Comparison of ENCODE assay signal across 14 mouse cellular contexts in genomic region chr9:57900478-57900877, GRCm38 (mm10). TPM values are rescaled to one million over a fixed set of nuclear protein-coding genes. Genes with fewer than 3 reads are reported as not detected.
DNase-seq lines count a peak whose midpoint lies in the region; ATAC-seq lines count a peak whose summit lies in the region.
"Had no signal": no experiment of that assay in that cellular context is flagged by ENCODE, and none has a peak within 500 bp of the region (broad histone marks: within the 10 kb centered on the region; RNA-seq: fewer than 3 reads in every experiment).

No protein-coding gene starts in this region.

- H3K36me3 ChIP-seq in heart, embryonic 11.5 days (ENCODE audit: control insufficient read depth, insufficient read depth, low read length) = no peaks in the 10 kb centered on the region
- no peaks in the 10 kb centered on the region for H3K36me3 ChIP-seq in midbrain, embryonic 10.5 days
- H3K36me3 ChIP-seq in midbrain, embryonic 14.5 days (ENCODE audit: control insufficient read depth, insufficient read depth, low read length) = no peaks in the 10 kb centered on the region
- H3K36me3 ChIP-seq in forebrain, embryonic 11.5 days (ENCODE audit: control insufficient read depth, insufficient read depth, low read length) = no peaks in the 10 kb centered on the region
- no peaks in the 10 kb centered on the region for H3K36me3 ChIP-seq in neural tube, embryonic 15.5 days
- H3K36me3 ChIP-seq: limb, embryonic 10.5 days had no signal

- no peak for DNase-seq in heart, adult 9 months (ENCODE audit: low spot score in 2 of 2)
- no peak for DNase-seq in midbrain, embryonic 10.5 days (ENCODE audit: low spot score)
- DNase-seq in midbrain, embryonic 14.5 days = no peak
- DNase-seq in forebrain, embryonic 11.5 days (ENCODE audit: low spot score) = no peak
- DNase-seq in layer of hippocampus, adult 18-20 months (ENCODE audit: low spot score in 2 of 2) = no peak
- no peak for DNase-seq in thymus, postnatal 0 days (ENCODE audit: low spot score)
- DNase-seq: cerebellum, postnatal 14 days; gastrocnemius, adult 2 months; heart, postnatal 4 days; kidney, adult 2 months had no signal

- H3K27me3 ChIP-seq in heart, embryonic 11.5 days (ENCODE audit: control insufficient read depth, insufficient read depth, low read length) = no peaks in the 10 kb centered on the region
- no peaks in the 10 kb centered on the region for H3K27me3 ChIP-seq in midbrain, embryonic 10.5 days (ENCODE audit: low read depth, poor library complexity, severe bottlenecking)
- no peaks in the 10 kb centered on the region for H3K27me3 ChIP-seq in midbrain, embryonic 14.5 days (ENCODE audit: control insufficient read depth, insufficient read depth, low read length)
- H3K27me3 ChIP-seq in forebrain, embryonic 11.5 days (ENCODE audit: control insufficient read depth, insufficient read depth, low read length) = no peaks in the 10 kb centered on the region
- H3K27me3 ChIP-seq in neural tube, embryonic 15.5 days (replicated peaks) = no peaks in the 10 kb centered on the region

- H3K4me3 ChIP-seq in heart, embryonic 11.5 days (ENCODE audit: low read depth, low read length) = 0 out of 2 replicates have a peak overlapping the region, but pooled peaks have one; percentile 0
- no peak overlapping the region for H3K4me3 ChIP-seq in midbrain, embryonic 10.5 days
- no peak overlapping the region for H3K4me3 ChIP-seq in midbrain, embryonic 14.5 days (replicated peaks; ENCODE audit: low read depth, low read length)
- H3K4me3 ChIP-seq in forebrain, embryonic 11.5 days (ENCODE audit: low read depth, low read length) = no peak overlapping the region
- H3K4me3 ChIP-seq in neural tube, embryonic 15.5 days (replicated peaks) = no peak overlapping the region
- H3K4me3 ChIP-seq: gastrocnemius, adult 2 months; layer of hippocampus, adult 2 months; limb, embryonic 10.5 days had no signal

- no peaks in the 10 kb centered on the region for H3K9me3 ChIP-seq in heart, embryonic 11.5 days (replicated peaks; ENCODE audit: control insufficient read depth, low read length)
- no peaks in the 10 kb centered on the region for H3K9me3 ChIP-seq in midbrain, embryonic 10.5 days (replicated peaks)
- no peaks in the 10 kb centered on the region for H3K9me3 ChIP-seq in midbrain, embryonic 14.5 days (ENCODE audit: control insufficient read depth, low read length)
- no peaks in the 10 kb centered on the region for H3K9me3 ChIP-seq in forebrain, embryonic 11.5 days (ENCODE audit: control insufficient read depth, low read length)
- H3K9me3 ChIP-seq in neural tube, embryonic 15.5 days (replicated peaks) = no peaks in the 10 kb centered on the region
- H3K9me3 ChIP-seq: limb, embryonic 10.5 days had no signal

- ATAC-seq in heart, embryonic 11.5 days (replicated peaks; ENCODE audit: insufficient number of reproducible peaks, low FRiP score, low TSS enrichment) = no peak
- no peak for ATAC-seq in midbrain, embryonic 14.5 days (ENCODE audit: low FRiP score, low TSS enrichment)
- no peak for ATAC-seq in forebrain, embryonic 11.5 days (replicated peaks; ENCODE audit: low FRiP score)
- ATAC-seq in neural tube, embryonic 15.5 days (ENCODE audit: low FRiP score) = no peak

- no peak overlapping the region for H3K9ac ChIP-seq in heart, embryonic 11.5 days (ENCODE audit: low read depth, low read length)
- no peak overlapping the region for H3K9ac ChIP-seq in midbrain, embryonic 14.5 days (replicated peaks; ENCODE audit: low read length)
- no peak overlapping the region; the same call in 1 of the 2 replicates for H3K9ac ChIP-seq in forebrain, embryonic 11.5 days (ENCODE audit: low read length)
- no peak overlapping the region for H3K9ac ChIP-seq in neural tube, embryonic 15.5 days (replicated peaks)

- WGBS in heart, embryonic 11.5 days (ENCODE audit: insufficient replicate concordance) = 29% methylated on average over 10 of the region's 10 CpGs
- 63% methylated on average over 10 of the region's 10 CpGs for WGBS in midbrain, embryonic 10.5 days
- 58% methylated on average over 10 of the region's 10 CpGs for WGBS in midbrain, embryonic 14.5 days
- 51% methylated on average over 10 of the region's 10 CpGs for WGBS in forebrain, embryonic 11.5 days
- WGBS in neural tube, embryonic 15.5 days = 64% methylated on average over 10 of the region's 10 CpGs

- H3K4me1 ChIP-seq in heart, embryonic 11.5 days (ENCODE audit: control insufficient read depth, insufficient read depth, low read length) = peaks cover 9% of the 10 kb centered on the region; the same call in 1 of the 2 replicates
- H3K4me1 ChIP-seq in midbrain, embryonic 10.5 days = peaks cover 20% of the 10 kb centered on the region
- H3K4me1 ChIP-seq in midbrain, embryonic 14.5 days (ENCODE audit: control insufficient read depth, insufficient read depth, low read length) = peaks cover 13% of the 10 kb centered on the region
- H3K4me1 ChIP-seq in forebrain, embryonic 11.5 days (replicated peaks; ENCODE audit: control insufficient read depth, insufficient read depth, low read length) = peaks cover 10% of the 10 kb centered on the region
- peaks cover 22% of the 10 kb centered on the region for H3K4me1 ChIP-seq in neural tube, embryonic 15.5 days

- peak overlapping the region; percentile 49 for H3K4me2 ChIP-seq in heart, embryonic 11.5 days
- H3K4me2 ChIP-seq in midbrain, embryonic 14.5 days (ENCODE audit: low read length) = no peak overlapping the region
- no peak overlapping the region for H3K4me2 ChIP-seq in forebrain, embryonic 11.5 days (ENCODE audit: low read depth, low read length, severe bottlenecking)
- no peak overlapping the region for H3K4me2 ChIP-seq in neural tube, embryonic 15.5 days

- H3K27ac ChIP-seq in heart, embryonic 11.5 days (ENCODE audit: low read depth, low read length) = no peak overlapping the region
- peak overlapping the region; percentile 69; the same call in 1 of the 2 replicates for H3K27ac ChIP-seq in midbrain, embryonic 10.5 days (replicated peaks)
- no peak overlapping the region for H3K27ac ChIP-seq in midbrain, embryonic 14.5 days (replicated peaks; ENCODE audit: low read depth, low read length)
- peak overlapping the region; percentile 37 for H3K27ac ChIP-seq in forebrain, embryonic 11.5 days (ENCODE audit: low read depth, low read length)
- peak overlapping the region; percentile 81 for H3K27ac ChIP-seq in neural tube, embryonic 15.5 days (replicated peaks)
- H3K27ac ChIP-seq: gastrocnemius, adult 2 months; limb, embryonic 10.5 days had no signal

RNA-seq across cellular contexts. Expression of gene Ubl7, which starts 10.3 kb away (rescaled TPM):
- 97.7 and 106 TPM in 2 replicates for polyA plus RNA-seq in heart, embryonic 11.5 days (2014; fragmentation: Nextera tagmentation; extraction: Ambion mirVana)
- 111 and 120 TPM in 2 replicates for polyA plus RNA-seq in midbrain, embryonic 10.5 days (2016; fragmentation: Nextera tagmentation; extraction: Ambion mirVana)
- 165 and 172 TPM in 2 replicates for polyA plus RNA-seq in midbrain, embryonic 14.5 days (2014; fragmentation: Nextera tagmentation; extraction: Ambion mirVana)
- 114 and 126 TPM in 2 replicates for polyA plus RNA-seq in forebrain, embryonic 11.5 days (2014; fragmentation: Nextera tagmentation; extraction: Ambion mirVana)
- polyA plus RNA-seq in neural tube, embryonic 15.5 days (2015; fragmentation: Nextera tagmentation; extraction: Ambion mirVana) = 158 and 175 TPM in 2 replicates
- 100 to 1,000 TPM in 1 of 2 experiments, 10 to 100 TPM in 1; 98.1 to 105 TPM for total RNA-seq in layer of hippocampus, adult 18-20 months (2021)
- polyA plus RNA-seq in thymus, postnatal 0 days (2015; fragmentation: Nextera tagmentation; extraction: Ambion mirVana) = 125 and 133 TPM in 2 replicates

RNA-seq across cellular contexts. Expression of gene Sema7a, which starts 39.4 kb away (rescaled TPM):
- polyA plus RNA-seq in heart, embryonic 11.5 days (2014; fragmentation: Nextera tagmentation; extraction: Ambion mirVana) = 0.17 and 0.18 TPM in 2 replicates
- polyA plus RNA-seq in midbrain, embryonic 10.5 days (2016; fragmentation: Nextera tagmentation; extraction: Ambion mirVana) = 0.26 and 0.27 TPM in 2 replicates
- polyA plus RNA-seq in midbrain, embryonic 14.5 days (2014; fragmentation: Nextera tagmentation; extraction: Ambion mirVana) = 3.2 and 3.7 TPM in 2 replicates
- polyA plus RNA-seq in forebrain, embryonic 11.5 days (2014; fragmentation: Nextera tagmentation; extraction: Ambion mirVana) = 0.52 and 1.3 TPM in 2 replicates
- polyA plus RNA-seq in neural tube, embryonic 15.5 days (2015; fragmentation: Nextera tagmentation; extraction: Ambion mirVana) = 2.0 and 2.9 TPM in 2 replicates
- total RNA-seq in layer of hippocampus, adult 18-20 months (2021) = 10 to 100 TPM; 85.7 to 96.3 TPM
- polyA plus RNA-seq in thymus, postnatal 0 days (2015; fragmentation: Nextera tagmentation; extraction: Ambion mirVana) = 3.4 and 4.0 TPM in 2 replicates

Comparison
In these comparisons a context has a peak if more than half of its experiments do, and no peak if none do; other contexts are left out.
1. H3K27ac ChIP-seq: peak in midbrain, embryonic 10.5 days (single experiment), forebrain, embryonic 11.5 days (single experiment) and neural tube, embryonic 15.5 days (single experiment); none in heart, embryonic 11.5 days (single experiment) and midbrain, embryonic 14.5 days (single experiment).